Mouse (Mus musculus): ENCODE results near the gene Rbp1.

- no peak for TF ChIP-seq HCFC1 (IDR thresholded peaks at IDR 0.05; ENCODE audit: borderline replicate concordance, insufficient read depth, low read length)
- no peak for TF ChIP-seq ZNF384 (IDR thresholded peaks at IDR 0.05; ENCODE audit: low read depth, low read length)
- no peak for TF ChIP-seq CHD2 (IDR thresholded peaks at IDR 0.05; ENCODE audit: low read depth, low read length)
Measured at GRCm38 (mm10) chr9:98485020-98485419, 62.3 kb downstream of the Rbp1 start.
